Comparison of ENCODE assay signal across 19 mouse cellular contexts in genomic region chr12:28880471-28880870, GRCm38 (mm10).
DNase-seq lines count a peak whose midpoint lies in the region; ATAC-seq lines count a peak whose summit lies in the region.
"Had no signal": no experiment of that assay in that cellular context is flagged by ENCODE, and none has a peak within 500 bp of the region (broad histone marks: within the 10 kb centered on the region; RNA-seq: fewer than 3 reads in every experiment).

No protein-coding gene starts in this region.

- H3K36me3 ChIP-seq in neural tube, embryonic 11.5 days (ENCODE audit: control insufficient read depth, insufficient read depth, low read length): no peaks in the 10 kb centered on the region
- H3K36me3 ChIP-seq in hindbrain, embryonic 13.5 days: peaks cover 3% of the 10 kb centered on the region; the same call in 1 of the 2 replicates
- H3K36me3 ChIP-seq in midbrain, embryonic 14.5 days (ENCODE audit: control insufficient read depth, insufficient read depth, low read length): no peaks in the 10 kb centered on the region
- H3K36me3 ChIP-seq: heart, embryonic 15.5 days; kidney, embryonic 15.5 days; limb, embryonic 15.5 days had no signal

- no peak overlapping the region for H3K4me3 ChIP-seq in neural tube, embryonic 11.5 days (ENCODE audit: low read depth, low read length)
- no peak overlapping the region for H3K4me3 ChIP-seq in hindbrain, embryonic 13.5 days
- no peak overlapping the region for H3K4me3 ChIP-seq in midbrain, embryonic 14.5 days (replicated peaks; ENCODE audit: low read depth, low read length)
- H3K4me3 ChIP-seq: erythroblast, embryonic 14.5 days; gastrocnemius, adult 2 months; heart, embryonic 15.5 days; kidney, embryonic 15.5 days; limb, embryonic 15.5 days had no signal

- H3K4me1 ChIP-seq in neural tube, embryonic 11.5 days (ENCODE audit: control insufficient read depth, insufficient read depth, low read length): peaks cover 5% of the 10 kb centered on the region; the same call in 1 of the 2 replicates
- peaks cover 38% of the 10 kb centered on the region for H3K4me1 ChIP-seq in hindbrain, embryonic 13.5 days (replicated peaks)
- H3K4me1 ChIP-seq in midbrain, embryonic 14.5 days (ENCODE audit: control insufficient read depth, insufficient read depth, low read length): peaks cover 23% of the 10 kb centered on the region
- H3K4me1 ChIP-seq: limb, embryonic 15.5 days had no signal

- peak overlapping the region; percentile 12; the same call in 1 of the 2 replicates for H3K9ac ChIP-seq in neural tube, embryonic 11.5 days (ENCODE audit: low read length)
- no peak overlapping the region for H3K9ac ChIP-seq in hindbrain, embryonic 13.5 days
- no peak overlapping the region for H3K9ac ChIP-seq in midbrain, embryonic 14.5 days (replicated peaks; ENCODE audit: low read length)
- H3K9ac ChIP-seq: heart, embryonic 15.5 days; kidney, embryonic 15.5 days; limb, embryonic 15.5 days; liver, postnatal 0 days had no signal

- H3K9me3 ChIP-seq in neural tube, embryonic 11.5 days (ENCODE audit: control insufficient read depth, low read length): no peaks in the 10 kb centered on the region
- H3K9me3 ChIP-seq in hindbrain, embryonic 13.5 days: no peaks in the 10 kb centered on the region
- no peaks in the 10 kb centered on the region for H3K9me3 ChIP-seq in midbrain, embryonic 14.5 days (ENCODE audit: control insufficient read depth, low read length)
- H3K9me3 ChIP-seq: heart, embryonic 15.5 days; kidney, embryonic 15.5 days; limb, embryonic 15.5 days had no signal

- H3K4me2 ChIP-seq in neural tube, embryonic 11.5 days (ENCODE audit: low read depth): no peak overlapping the region
- H3K4me2 ChIP-seq in hindbrain, embryonic 13.5 days: no peak overlapping the region
- no peak overlapping the region for H3K4me2 ChIP-seq in midbrain, embryonic 14.5 days (ENCODE audit: low read length)
- H3K4me2 ChIP-seq: heart, embryonic 15.5 days; kidney, embryonic 15.5 days; limb, embryonic 15.5 days had no signal

- DNase-seq in neural tube, embryonic 11.5 days (ENCODE audit: low spot score): no peak
- no peak for DNase-seq in neural tube, embryonic 10.5 days (ENCODE audit: extremely low spot score, low spot score)
- peak; percentile 42 for DNase-seq in midbrain, embryonic 14.5 days
- DNase-seq in testis, postnatal 14 days (ENCODE audit: low spot score): no peak
- no peak for DNase-seq in embryo, embryonic 10.5 days (ENCODE audit: low spot score)
- no peak for DNase-seq in left cerebral cortex, adult 9 months (ENCODE audit: low spot score in 2 of 2)
- DNase-seq in heart, adult 18-20 months: no peak
- DNase-seq: adrenal gland, postnatal 25 days; cerebellum, adult 9-11 months; gastrocnemius, adult 2 months; heart, adult 11 months; liver, postnatal 0 days; right cerebral cortex, postnatal 25 days; thymus, adult 2 months had no signal

- no peak for ATAC-seq in neural tube, embryonic 11.5 days (ENCODE audit: insufficient read depth, low FRiP score, low TSS enrichment)
- ATAC-seq in hindbrain, embryonic 13.5 days (ENCODE audit: low FRiP score): 0 out of 2 replicates have a peak, but pooled peaks have one; percentile 17
- ATAC-seq in midbrain, embryonic 14.5 days (ENCODE audit: low FRiP score, low TSS enrichment): 0 out of 2 replicates have a peak, but pooled peaks have one; percentile 24
- ATAC-seq: liver, postnatal 0 days had no signal

- H3K27ac ChIP-seq in neural tube, embryonic 11.5 days (ENCODE audit: low read depth, low read length): peak overlapping the region; percentile 21; the same call in 1 of the 2 replicates
- H3K27ac ChIP-seq in hindbrain, embryonic 13.5 days: peak overlapping the region; percentile 83
- H3K27ac ChIP-seq in midbrain, embryonic 14.5 days (replicated peaks; ENCODE audit: low read depth, low read length): peak overlapping the region; percentile 60
- H3K27ac ChIP-seq: gastrocnemius, adult 2 months; heart, embryonic 15.5 days; kidney, embryonic 15.5 days; limb, embryonic 15.5 days had no signal

- H3K27me3 ChIP-seq in neural tube, embryonic 11.5 days (ENCODE audit: control insufficient read depth, insufficient read depth, low read length): no peaks in the 10 kb centered on the region
- no peaks in the 10 kb centered on the region for H3K27me3 ChIP-seq in hindbrain, embryonic 13.5 days
- H3K27me3 ChIP-seq in midbrain, embryonic 14.5 days (ENCODE audit: control insufficient read depth, insufficient read depth, low read length): no peaks in the 10 kb centered on the region
- H3K27me3 ChIP-seq: heart, embryonic 15.5 days; kidney, embryonic 15.5 days; limb, embryonic 15.5 days had no signal

Comparison
In these comparisons a context has a peak if more than half of its experiments do, and no peak if none do; other contexts are left out.
1. H3K27ac ChIP-seq: peak in every context shown above with its lines; median percentile 83 in hindbrain, embryonic 13.5 days; 60 in midbrain, embryonic 14.5 days; 21 in neural tube, embryonic 11.5 days.